Mouse (Mus musculus): ENCODE results near the gene Rprd1b.
"Not testable (repeated sequence)": the region's sequence is repeated elsewhere in the genome, so short reads cannot be mapped to it uniquely, and the experiment has no call there.

Gene Rprd1b

GRCm38 (mm10) chr2:158040396-158040795 lies 12.1 kb downstream of the Rprd1b start:
- DNase-seq (ENCODE audit: low read depth, low spot score): no peak

GRCm38 (mm10) chr2:158043504-158043903 lies 15.2 kb downstream of the Rprd1b start:
- no peak for DNase-seq (ENCODE audit: low read depth, low spot score)

GRCm38 (mm10) chr2:158046186-158046585 lies 17.9 kb downstream of the Rprd1b start:
- DNase-seq (ENCODE audit: low read depth, low spot score): no peak

- DNase-seq (ENCODE audit: low read depth, low spot score): no peak
Observed at GRCm38 (mm10) chr2:158047903-158048302, 19.6 kb downstream of the Rprd1b start.

GRCm38 (mm10) chr2:158048718-158049117 lies 20.4 kb downstream of the Rprd1b start:
- no peak for DNase-seq (ENCODE audit: low read depth, low spot score)

- no peak for DNase-seq (ENCODE audit: low read depth, low spot score)
Observed at GRCm38 (mm10) chr2:158050116-158050515, 21.8 kb downstream of the Rprd1b start.

- no peak for DNase-seq (ENCODE audit: low read depth, low spot score)
Observed at GRCm38 (mm10) chr2:158054596-158054995, 26.3 kb downstream of the Rprd1b start.

GRCm38 (mm10) chr2:158055383-158055782 lies 27.1 kb downstream of the Rprd1b start:
- not testable (repeated sequence) for DNase-seq (ENCODE audit: low read depth, low spot score)

GRCm38 (mm10) chr2:158057030-158057429 lies 28.7 kb downstream of the Rprd1b start:
- no peak for DNase-seq (ENCODE audit: low read depth, low spot score)

GRCm38 (mm10) chr2:158058534-158058933 lies 30.2 kb downstream of the Rprd1b start:
- no peak for DNase-seq (ENCODE audit: low read depth, low spot score)

GRCm38 (mm10) chr2:158059666-158060105 lies 31.4 kb downstream of the Rprd1b start:
- no peak for DNase-seq (ENCODE audit: low read depth, low spot score)

- no peak for DNase-seq (ENCODE audit: low read depth, low spot score)
Observed at GRCm38 (mm10) chr2:158063036-158063435, 34.7 kb downstream of the Rprd1b start.

GRCm38 (mm10) chr2:158064571-158065048 lies 36.3 kb downstream of the Rprd1b start:
- DNase-seq (ENCODE audit: low read depth, low spot score): no peak

- DNase-seq (ENCODE audit: low read depth, low spot score): no peak
Observed at GRCm38 (mm10) chr2:158065064-158065463, 36.8 kb downstream of the Rprd1b start.

- no peak for DNase-seq (ENCODE audit: low read depth, low spot score)
Observed at GRCm38 (mm10) chr2:158066456-158066855, 38.2 kb downstream of the Rprd1b start.

GRCm38 (mm10) chr2:158067260-158067824 lies 39.0 kb downstream of the Rprd1b start:
- no peak for DNase-seq (ENCODE audit: low read depth, low spot score)

- DNase-seq (ENCODE audit: low read depth, low spot score): no peak
Observed at GRCm38 (mm10) chr2:158068444-158068971, 40.2 kb downstream of the Rprd1b start.

GRCm38 (mm10) chr2:158070885-158071632 lies 42.8 kb downstream of the Rprd1b start:
- DNase-seq (ENCODE audit: low read depth, low spot score): no peak

- no peak for DNase-seq (ENCODE audit: low read depth, low spot score)
Observed at GRCm38 (mm10) chr2:158071633-158071995, 43.3 kb downstream of the Rprd1b start.

- no peak for DNase-seq (ENCODE audit: low read depth, low spot score)
Observed at GRCm38 (mm10) chr2:158074835-158075234, 46.5 kb downstream of the Rprd1b start.

GRCm38 (mm10) chr2:158076690-158077089 lies 48.4 kb downstream of the Rprd1b start:
- DNase-seq (ENCODE audit: low read depth, low spot score): no peak

- no peak for DNase-seq (ENCODE audit: low read depth, low spot score)
Observed at GRCm38 (mm10) chr2:158077981-158078380, 49.7 kb downstream of the Rprd1b start.

- DNase-seq (ENCODE audit: low read depth, low spot score): no peak
Observed at GRCm38 (mm10) chr2:158078971-158079370, 50.7 kb downstream of the Rprd1b start.
